ENCODE assay signal across 9 mouse cellular contexts in genomic region chr17:84140822-84141507, GRCm38 (mm10). TPM values are rescaled to one million over a fixed set of nuclear protein-coding genes. Genes with fewer than 3 reads are reported as not detected.
DNase-seq lines count a peak whose midpoint lies in the region; ATAC-seq and TF ChIP-seq lines count a peak whose summit lies in the region.
"Had no signal": no experiment of that assay in that cellular context is flagged by ENCODE, and none has a peak within 500 bp of the region (broad histone marks: within the 10 kb centered on the region; RNA-seq: fewer than 3 reads in every experiment).

No protein-coding gene starts in this region.

- no peak overlapping the region; the same call in 1 of the 2 replicates for H3K9ac ChIP-seq in liver, postnatal 0 days (replicated peaks)
- H3K9ac ChIP-seq: midbrain, embryonic 15.5 days had no signal

- H3K27ac ChIP-seq in liver, postnatal 0 days (ENCODE audit: low read depth) = peak overlapping the region; percentile 85
- H3K27ac ChIP-seq: midbrain, embryonic 15.5 days had no signal

- WGBS in liver, postnatal 0 days (ENCODE audit: insufficient replicate concordance) = 40% methylated on average over 10 of the region's 10 CpGs

- H3ac ChIP-seq in C2C12 (ENCODE audit: control insufficient read depth, insufficient read length, low read depth) = peak overlapping the region; percentile 31

- H3K4me2 ChIP-seq in liver, postnatal 0 days (ENCODE audit: low read depth, low read length) = no peak overlapping the region
- H3K4me2 ChIP-seq: midbrain, embryonic 15.5 days had no signal

- H3K79me3 ChIP-seq in C2C12 (ENCODE audit: low read depth) = no peaks in the 10 kb centered on the region

- H3K36me3 ChIP-seq in C2C12 (ENCODE audit: control insufficient read depth, insufficient read depth) = no peaks in the 10 kb centered on the region
- H3K36me3 ChIP-seq in liver, postnatal 0 days (replicated peaks; ENCODE audit: insufficient read depth, low read length) = no peaks in the 10 kb centered on the region
- H3K36me3 ChIP-seq: midbrain, embryonic 15.5 days had no signal

- no peaks in the 10 kb centered on the region for H3K9me3 ChIP-seq in liver, postnatal 0 days (ENCODE audit: low read length)
- H3K9me3 ChIP-seq: midbrain, embryonic 15.5 days had no signal

- no peak for TF ChIP-seq CTCF in C2C12 (IDR thresholded peaks at IDR 0.05; ENCODE audit: control insufficient read depth, insufficient read depth, insufficient read length)
- TF ChIP-seq CTCF in liver, postnatal 0 days (IDR thresholded peaks at IDR 0.05; ENCODE audit: low read depth) = no peak

- H3K4me1 ChIP-seq in liver, postnatal 0 days (ENCODE audit: insufficient read depth) = peaks cover 73% of the 10 kb centered on the region

- H3K27me3 ChIP-seq in C2C12 (ENCODE audit: control insufficient read depth, insufficient read depth, insufficient read length) = no peaks in the 10 kb centered on the region
- no peaks in the 10 kb centered on the region for H3K27me3 ChIP-seq in liver, postnatal 0 days (ENCODE audit: insufficient read depth, low read length)
- H3K27me3 ChIP-seq: midbrain, embryonic 15.5 days had no signal

- no peak for TF ChIP-seq EP300 in liver, postnatal 0 days (IDR thresholded peaks at IDR 0.05; ENCODE audit: low read depth)

- H3K4me3 ChIP-seq in C2C12 (ENCODE audit: insufficient read depth, poor library complexity, severe bottlenecking) = no peak overlapping the region
- H3K4me3 ChIP-seq in liver, postnatal 0 days (ENCODE audit: low read depth, low read length) = no peak overlapping the region
- H3K4me3 ChIP-seq: midbrain, embryonic 15.5 days had no signal

- no peaks in the 10 kb centered on the region for H3K79me2 ChIP-seq in C2C12 (ENCODE audit: control insufficient read depth, insufficient read depth)

- DNase-seq in adrenal gland, postnatal 36 days = peak; percentile 37 to 49
- DNase-seq in liver, postnatal 0 days = no peak
- no peak for DNase-seq in cerebellum, postnatal 36 days
- DNase-seq in frontal cortex, postnatal 10 days (ENCODE audit: low spot score in 2 of 2) = no peak
- DNase-seq in spleen, postnatal 14 days (ENCODE audit: low spot score in 2 of 2) = no peak
- DNase-seq: cerebellum, postnatal 25 days had no signal

- ATAC-seq in hematopoietic stem cell, adult 5-6 weeks (replicated peaks in 1 of 2; ENCODE audit: insufficient read depth in 1 of 2, low FRiP score in 2 of 2, low TSS enrichment in 1 of 2, low read depth in 1 of 2, poor library complexity in 2 of 2, severe bottlenecking in 2 of 2) = peak; percentile 40 to 56
- ATAC-seq in liver, postnatal 0 days = peak; percentile 40
- ATAC-seq: midbrain, embryonic 15.5 days had no signal

TF ChIP-seq in C2C12, 6 proteins besides CTCF, POLR2A, EP300 and RAD21:
- TF ChIP-seq MYOD1 (IDR thresholded peaks at IDR 0.05; ENCODE audit: control insufficient read depth, insufficient read length, low read depth) (no peak), FOSL1 (IDR thresholded peaks at IDR 0.05; ENCODE audit: insufficient read depth, low read length, poor library complexity, severe bottlenecking) (no peak), USF1 (IDR thresholded peaks at IDR 0.05; ENCODE audit: low read depth) (no peak), CEBPB (IDR thresholded peaks at IDR 0.05; ENCODE audit: low read depth) (no peak)

RNA-seq across cellular contexts. Expression of gene Zfp36l2, which starts 46.8 kb away (rescaled TPM):
- polyA plus RNA-seq in C2C12 (2012; fragmentation: generic; extraction: Trizol) = 61.8 TPM
- 10 to 100 TPM; 71.6 to 77.9 TPM for total RNA-seq in adrenal gland, postnatal 36 days (2021)
- 297 and 349 TPM in 2 replicates for total RNA-seq in hematopoietic stem cell, adult 5-6 weeks (2017)
- 7.6 and 7.7 TPM in 2 replicates for polyA plus RNA-seq in liver, postnatal 0 days (2015; fragmentation: Nextera tagmentation; extraction: Ambion mirVana)

Comparison
In these comparisons a context has a peak if more than half of its experiments do, and no peak if none do; other contexts are left out.
1. DNase-seq: peak in adrenal gland, postnatal 36 days (2 of 2); none in liver, postnatal 0 days (single experiment), cerebellum, postnatal 36 days (0 of 2), frontal cortex, postnatal 10 days (0 of 2) and spleen, postnatal 14 days (0 of 2).